Mouse (Mus musculus): ENCODE measurements at regions not wholly inside any gene's neighbourhood (a gene's known extent, or its start where the extent isn't known, plus 50 kb on each side); places are given as distances from the start of the nearest gene placed in this dataset.
"Not testable (repeated sequence)": the region's sequence is repeated elsewhere in the genome, so short reads cannot be mapped to it uniquely, and the experiment has no call there.

GRCm38 (mm10) chr14:53318512-53319309 lies 823.2 kb upstream of the Olfr1507 start:
- TF ChIP-seq CTCF (IDR thresholded peaks at IDR 0.05; ENCODE audit: control insufficient read depth, insufficient read depth, insufficient replicate concordance, low read depth, low read length); POLR2A (IDR thresholded peaks at IDR 0.05; ENCODE audit: control insufficient read depth, low read depth, low read length): not testable (repeated sequence)

All from testis, adult 2 months (tissue).